Mouse (Mus musculus): ENCODE results near the gene Olfr30.
"Not testable (repeated sequence)": the region's sequence is repeated elsewhere in the genome, so short reads cannot be mapped to it uniquely, and the experiment has no call there.

Olfr30 gene

DNA sequence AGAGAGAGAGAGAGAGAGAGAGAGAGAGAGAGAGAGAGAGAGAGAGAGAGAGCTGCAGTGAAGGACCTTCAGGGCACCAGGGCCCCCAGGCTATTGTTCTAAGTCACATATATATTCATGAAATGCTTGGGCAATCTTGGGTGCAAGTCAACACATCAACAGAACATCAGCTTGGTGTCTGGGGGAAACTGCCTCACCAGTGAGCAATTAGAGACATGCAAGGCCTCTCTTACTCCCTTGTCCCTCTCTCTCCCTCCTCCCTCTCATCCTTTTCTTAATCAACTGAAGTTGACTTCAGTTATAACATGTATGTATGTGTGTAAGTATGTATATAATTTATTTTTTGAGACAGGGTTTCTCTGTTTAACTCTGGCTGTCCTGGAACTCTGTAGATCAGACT, at the start of gene Olfr30:
Gene Olfr30, minus strand, starts transcription at position 101 of the 400 bp plus-strand sequence.
- DNase-seq (ENCODE audit: low spot score in 2 of 2): no peak

DNA sequence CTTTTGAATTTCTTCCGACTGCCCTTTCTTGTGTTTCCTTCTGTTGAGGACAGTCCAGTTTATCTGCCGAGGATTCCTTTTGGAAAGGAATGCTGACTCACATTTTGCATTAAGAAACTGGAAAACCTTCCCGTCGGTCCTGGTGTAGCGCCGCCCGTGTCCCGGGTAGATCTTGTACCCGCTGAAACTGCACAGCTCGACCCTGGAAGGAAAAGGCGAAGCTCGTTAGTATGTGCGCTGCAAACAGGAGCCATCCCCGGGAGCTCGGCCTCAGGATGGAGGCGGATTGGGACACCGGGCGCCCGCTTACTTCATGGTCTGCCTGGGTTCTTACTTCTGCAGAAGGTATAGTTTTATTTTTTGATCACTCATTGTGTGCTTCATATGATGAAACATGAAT, 47.0 kb upstream of the Olfr30 start:
- DNase-seq (ENCODE audit: low spot score in 2 of 2): not testable (repeated sequence)

DNA sequence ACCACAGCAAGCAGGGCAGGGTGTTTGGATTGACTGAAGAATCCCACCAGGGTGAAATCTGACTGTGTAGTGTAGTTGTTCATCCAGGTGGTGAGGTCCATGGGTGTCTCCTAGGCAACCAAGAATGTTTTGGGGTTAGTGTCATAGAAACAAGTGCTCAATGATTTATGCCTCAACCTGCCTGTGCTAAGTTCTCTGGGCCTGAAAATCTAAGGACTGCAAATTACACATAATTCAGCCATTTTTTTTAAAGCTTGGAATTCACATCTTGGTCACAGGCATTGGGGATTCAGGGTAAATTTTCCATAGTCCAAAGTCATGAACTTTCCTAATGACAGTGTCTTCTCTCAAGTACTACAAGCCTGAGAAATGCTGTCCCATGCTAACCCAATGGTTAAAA, 40.4 kb upstream of the Olfr30 start, which contains the start of gene Olfr331:
Gene Olfr331, minus strand, starts transcription at position 101 of the 400 bp plus-strand sequence.
- DNase-seq (ENCODE audit: low spot score in 2 of 2): not testable (repeated sequence)

DNA sequence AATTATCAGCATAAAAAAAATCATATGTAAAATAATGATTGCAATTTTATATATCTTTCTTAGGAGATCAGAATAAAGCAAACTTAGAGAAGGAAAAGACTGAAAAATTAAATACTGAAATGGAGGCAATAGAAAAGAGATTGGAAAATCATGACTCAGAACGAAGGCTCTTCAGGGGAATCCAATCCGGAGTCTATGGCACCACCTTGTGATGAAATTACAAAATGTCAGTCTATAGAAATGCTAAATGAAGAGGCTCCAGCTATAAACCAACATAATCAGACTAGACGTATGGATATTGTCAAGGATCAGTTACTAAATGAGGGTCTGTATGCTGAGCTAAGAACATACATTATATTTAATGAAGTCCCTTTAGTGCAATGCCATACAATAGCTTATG, 37.2 kb upstream of the Olfr30 start:
- no peak for DNase-seq (ENCODE audit: low spot score in 2 of 2)

DNA sequence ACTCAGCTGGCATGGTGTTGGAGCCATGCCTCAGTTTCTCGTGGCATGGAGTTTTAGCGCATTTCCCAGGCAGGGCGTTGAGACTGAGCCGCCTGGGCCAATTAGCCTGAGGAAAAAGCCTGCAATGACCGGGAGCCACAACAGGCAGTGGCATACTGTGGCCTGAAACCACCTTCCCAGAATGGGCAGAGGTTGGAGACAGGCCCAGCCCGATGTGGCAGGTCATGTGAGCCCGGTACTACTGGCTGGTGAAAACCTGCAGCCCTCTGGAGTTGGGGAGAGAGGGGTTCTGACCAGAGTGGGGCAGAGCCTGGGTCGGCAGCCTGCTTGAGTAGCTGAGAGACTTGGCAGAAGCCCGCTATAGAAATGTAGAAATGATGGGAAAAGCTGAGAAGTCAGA, 36.7 kb upstream of the Olfr30 start:
- no peak for DNase-seq (ENCODE audit: low spot score in 2 of 2)

DNA sequence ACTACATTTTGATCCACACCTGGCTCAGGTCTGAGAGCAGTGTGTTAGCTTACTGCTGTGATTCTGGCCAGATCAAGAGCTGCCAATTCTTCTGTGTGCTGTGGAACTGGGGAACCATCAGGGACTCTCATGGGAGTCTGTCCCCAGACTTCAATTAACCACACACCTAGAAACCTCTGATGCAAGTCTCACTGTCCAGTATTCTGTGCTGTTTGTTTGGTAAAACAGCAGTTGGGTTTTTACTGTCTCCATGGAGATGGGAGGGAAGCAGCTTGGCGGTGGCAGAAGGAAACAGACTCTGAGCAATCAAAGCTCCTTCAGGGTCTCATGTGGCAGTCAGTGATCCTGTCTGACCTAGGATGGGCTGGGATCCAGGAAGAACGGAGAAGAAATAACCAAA, 30.4 kb upstream of the Olfr30 start, which contains the start of gene Olfr332:
Gene Olfr332, minus strand, starts transcription at position 101 of the 400 bp plus-strand sequence.
- DNase-seq (ENCODE audit: low spot score in 2 of 2): no peak

DNA sequence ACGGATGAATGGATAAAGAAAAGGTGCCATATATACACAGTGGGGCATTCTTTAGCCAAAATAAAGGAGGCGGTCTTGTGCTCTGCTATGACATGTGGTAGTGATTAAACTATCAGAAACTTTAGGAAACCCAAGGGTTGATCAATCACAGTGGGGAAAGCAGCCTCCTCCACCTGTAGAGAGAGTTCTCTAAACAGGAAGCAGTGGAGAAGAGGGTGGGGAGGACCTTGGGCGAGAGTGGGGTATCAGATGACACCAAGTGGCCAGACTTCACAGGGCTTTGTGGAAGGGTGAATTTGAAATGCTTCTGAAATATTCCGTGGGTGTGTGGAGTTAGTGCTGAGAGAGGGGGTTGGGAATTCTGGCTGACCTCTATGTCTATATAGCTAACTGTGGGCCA, 8.5 kb downstream of the Olfr30 start:
- DNase-seq (ENCODE audit: low spot score in 2 of 2): peak in 1 of 2 experiments; percentile 51

DNA sequence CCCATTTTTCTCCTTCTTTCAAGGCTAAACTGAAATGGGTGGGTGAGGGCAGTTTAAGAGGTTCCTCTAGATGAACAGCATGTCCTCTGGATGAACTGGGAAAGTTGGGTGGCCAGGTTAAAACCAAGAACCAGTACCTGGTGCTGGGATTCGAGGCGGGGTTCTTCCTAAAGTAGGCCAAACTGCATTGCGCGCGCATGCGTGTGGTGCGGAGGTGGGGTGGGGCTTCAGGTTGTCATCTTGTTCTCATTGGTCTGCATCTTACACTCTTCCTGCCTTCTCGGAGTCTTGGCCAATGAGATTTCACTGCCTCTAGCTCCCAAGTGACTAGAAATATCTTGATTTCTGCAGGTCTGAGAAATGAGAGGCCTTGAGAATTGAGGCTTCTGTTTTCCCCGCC, 9.3 kb downstream of the Olfr30 start, which contains the start of gene Lypd9:
Gene Lypd9, minus strand, starts transcription at position 165 of the 400 bp plus-strand sequence.
- DNase-seq (ENCODE audit: low spot score in 2 of 2): peak in 1 of 2 experiments; percentile 35

DNA sequence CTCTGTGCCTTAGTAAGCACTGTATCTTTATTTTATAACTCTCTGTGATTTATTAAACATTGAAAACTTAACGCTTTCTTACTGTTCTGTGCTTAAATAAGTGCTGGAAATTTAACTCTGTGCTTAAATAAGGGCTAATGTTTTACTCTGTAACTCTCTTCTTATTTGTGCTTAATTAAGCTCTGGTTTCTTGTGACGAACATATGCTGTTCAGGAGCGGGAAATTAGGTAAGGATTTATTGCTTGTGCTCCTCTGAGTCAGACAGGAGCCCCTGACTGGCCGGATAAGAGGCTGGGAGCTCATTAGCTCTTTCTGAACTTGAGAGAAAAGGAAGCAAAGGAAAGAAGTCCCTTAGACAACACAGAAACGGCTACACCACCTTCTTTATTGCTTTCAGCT, 24.2 kb downstream of the Olfr30 start:
- no peak for DNase-seq (ENCODE audit: low spot score in 2 of 2)

DNA sequence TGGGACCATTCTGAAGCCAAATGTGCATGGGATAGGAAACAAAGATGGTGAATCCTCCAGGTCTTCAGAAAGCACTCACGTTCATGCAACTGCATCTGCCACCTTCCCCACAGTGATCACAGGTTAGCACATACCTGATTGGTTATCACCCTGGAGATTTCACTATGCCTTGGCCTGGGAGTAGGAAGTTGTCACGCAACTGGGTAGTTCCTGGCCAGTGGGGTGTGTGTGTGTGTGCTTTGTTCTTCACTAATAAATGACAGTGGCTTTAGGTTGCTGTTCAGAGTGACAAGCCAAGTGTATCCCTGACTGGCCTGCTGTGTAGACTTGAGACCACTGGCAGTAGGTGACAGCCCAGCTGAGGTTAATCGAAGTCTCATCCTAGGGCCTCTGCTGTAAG, 29.8 kb downstream of the Olfr30 start, which contains the start of gene Gm12253:
Gene Gm12253, plus strand, starts transcription at position 301 of the 400 bp plus-strand sequence.
- no peak for DNase-seq (ENCODE audit: low spot score in 2 of 2)

DNA sequence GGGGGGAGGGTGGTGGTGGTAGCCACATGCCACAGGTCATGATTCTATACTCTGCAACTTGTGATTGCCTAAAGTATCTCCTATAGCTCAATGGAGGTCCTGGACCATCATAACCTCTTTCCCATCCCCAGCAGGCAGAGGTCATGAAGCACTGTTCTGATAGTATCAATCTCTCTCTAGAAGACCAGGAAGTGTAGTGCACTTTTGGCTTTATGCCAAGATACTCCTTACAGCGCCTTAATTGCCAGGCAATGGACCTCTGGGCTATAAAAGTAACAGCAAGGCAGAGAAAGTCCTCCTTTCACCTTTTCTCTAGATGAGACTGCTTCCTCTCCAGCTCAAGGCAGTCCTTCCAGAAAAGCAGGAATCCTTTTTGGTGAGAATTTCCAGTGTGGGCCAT, 41.3 kb downstream of the Olfr30 start, which contains the start of gene 1810065E05Rik:
Gene 1810065E05Rik, plus strand, starts transcription at position 297 of the 400 bp plus-strand sequence.
- DNase-seq (ENCODE audit: low spot score in 2 of 2): no peak

DNA sequence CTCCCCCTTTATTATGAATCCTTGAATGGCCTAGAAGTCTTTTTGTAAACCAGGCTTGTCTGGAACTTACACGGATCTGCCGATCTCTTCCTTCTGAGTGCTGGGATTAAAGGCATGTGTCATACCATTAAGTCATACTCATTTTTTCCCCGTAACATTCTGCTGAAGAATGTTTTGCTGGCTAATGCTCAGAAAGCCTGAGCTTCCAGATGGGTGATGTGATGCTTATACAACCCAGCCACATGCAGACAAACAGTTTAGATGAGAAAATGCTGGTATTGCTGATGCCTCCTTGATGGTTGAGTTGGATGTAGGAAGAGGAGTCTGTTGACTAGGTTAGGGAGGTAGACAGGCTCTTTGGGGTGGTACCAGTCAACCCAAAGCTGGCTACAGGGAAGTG, 43.7 kb downstream of the Olfr30 start:
- no peak for DNase-seq (ENCODE audit: low spot score in 2 of 2)

DNA sequence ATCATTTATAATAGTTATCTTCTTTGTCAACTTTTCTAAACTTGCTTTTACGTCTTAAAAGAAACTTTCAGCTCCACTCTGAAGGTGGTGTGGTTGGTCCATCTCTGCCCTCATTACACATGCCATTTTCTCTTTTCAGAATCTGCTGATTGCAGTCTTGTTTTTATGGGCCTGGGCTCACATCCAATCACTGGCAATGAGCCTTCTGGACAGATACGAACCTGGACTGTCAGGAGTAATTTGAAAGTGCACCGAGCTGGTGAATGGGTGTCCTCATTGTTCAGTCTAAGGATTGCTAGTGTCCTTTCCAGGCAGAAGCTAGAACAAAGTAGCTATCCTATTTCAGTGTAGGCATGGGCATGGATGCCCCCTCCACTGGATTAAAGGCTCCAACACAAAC, 54.0 kb downstream of the Olfr30 start:
- DNase-seq (ENCODE audit: low spot score in 2 of 2): no peak
